Mouse (Mus musculus) megakaryocyte progenitor cell, adult 5-6 weeks (primary cell): Measurements from ENCODE around the gene Has3. TPM values are rescaled to one million over a fixed set of nuclear protein-coding genes. Genes with fewer than 3 reads are reported as not detected.
"Not testable (repeated sequence)": the region's sequence is repeated elsewhere in the genome, so short reads cannot be mapped to it uniquely, and the experiment has no call there.

ENCODE experiments used
- ATAC-seq: replicated peaks from 2 replicates; pipeline ENCODE4 v1.8.0; 2016; ENCODE audit warnings: mild to moderate bottlenecking, moderate TSS enrichment, inconsistent platforms; ENCODE audit not compliant: poor library complexity
- total RNA-seq, 2 experiments: library from RNA; stranded (forward) in 1 of 2; stranded (reverse) in 1 of 2; fragments of 157-497, 149-512 nt in 1 of 2; fragments of 200-1000 nt in 1 of 2; gene quantifications; 2 replicates each; pipeline versions ENCODE4 v1.2.3 to v1.2.4; 2015 to 2017

The Has3 gene
- total RNA-seq (2015) (not detected in 2 replicates), total RNA-seq (2017) (0.37 and 0.54 TPM in 2 replicates)

GRCm38 (mm10) chr8:106870051-106870450 lies at the start of gene Has3:
Gene Has3 (plus strand): TSS chr8:106870242.
- no peak for ATAC-seq

DNA sequence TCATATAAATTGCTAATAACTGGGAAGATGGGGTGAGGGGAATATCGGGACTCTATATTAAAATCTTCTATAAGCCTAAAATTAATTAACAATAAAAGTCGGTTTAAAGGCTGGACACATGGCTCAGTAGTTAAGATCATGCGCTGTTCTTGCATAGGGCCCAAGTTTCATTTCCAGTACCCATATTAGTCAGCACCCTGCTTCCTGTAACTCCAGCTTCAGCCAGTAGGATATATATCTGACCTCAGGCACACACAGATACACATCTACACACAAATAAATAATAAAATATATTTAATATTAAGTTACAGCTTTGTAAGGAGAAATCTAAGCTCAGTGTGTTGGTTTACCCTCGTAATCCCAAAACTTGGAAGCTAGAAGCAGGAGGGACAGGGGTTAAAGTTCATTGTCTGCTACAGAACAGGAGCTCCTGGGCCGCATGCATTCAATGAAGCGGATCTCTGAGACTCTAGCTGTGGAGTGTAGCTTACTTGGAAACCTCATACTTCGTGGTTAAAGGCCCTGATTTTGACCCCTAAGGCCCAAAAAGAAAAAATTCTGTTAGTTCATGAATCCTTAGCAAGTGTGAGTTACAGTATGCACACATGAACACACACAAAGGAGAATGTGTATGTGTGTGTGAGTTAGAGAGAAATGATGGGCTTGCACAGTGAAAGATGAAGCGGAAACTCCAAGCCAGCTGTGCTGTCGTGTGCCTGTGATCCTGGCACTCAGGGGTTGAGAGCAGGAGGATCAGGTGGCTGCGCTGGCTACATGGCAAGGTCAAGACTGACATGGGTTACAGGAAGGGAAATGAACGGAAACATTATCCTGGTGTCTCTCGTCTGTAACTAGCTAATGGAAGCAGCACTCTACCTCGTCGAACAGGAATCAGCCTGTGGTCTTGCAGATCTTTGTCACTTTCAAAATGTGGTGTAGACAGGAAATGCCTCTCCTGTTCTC lies 49.2 kb upstream of the Has3 start:
- peak; percentile 64 for ATAC-seq

DNA sequence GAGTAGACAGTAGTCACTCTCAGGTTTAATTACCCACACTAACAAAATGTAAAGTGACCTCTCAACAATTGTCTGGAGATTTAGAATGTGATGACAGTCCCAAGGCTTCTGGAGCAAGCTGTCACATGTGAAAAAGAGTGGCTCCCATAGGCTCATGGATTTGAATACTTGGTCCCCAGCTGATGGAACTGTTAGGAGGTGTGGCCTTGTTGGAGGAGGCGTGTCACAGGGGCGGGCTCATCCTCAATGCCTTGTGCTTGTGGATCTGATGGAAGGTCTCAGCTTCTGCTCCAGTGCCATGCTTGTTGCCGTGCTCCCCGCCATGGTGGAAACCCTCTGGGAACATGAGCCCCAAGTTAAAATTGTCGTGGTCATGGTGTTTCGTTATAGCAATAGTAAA lies 41.1 kb upstream of the Has3 start:
- no peak for ATAC-seq

- no peak for ATAC-seq
Observed at GRCm38 (mm10) chr8:106829526-106830045, 40.5 kb upstream of the Has3 start.

DNA sequence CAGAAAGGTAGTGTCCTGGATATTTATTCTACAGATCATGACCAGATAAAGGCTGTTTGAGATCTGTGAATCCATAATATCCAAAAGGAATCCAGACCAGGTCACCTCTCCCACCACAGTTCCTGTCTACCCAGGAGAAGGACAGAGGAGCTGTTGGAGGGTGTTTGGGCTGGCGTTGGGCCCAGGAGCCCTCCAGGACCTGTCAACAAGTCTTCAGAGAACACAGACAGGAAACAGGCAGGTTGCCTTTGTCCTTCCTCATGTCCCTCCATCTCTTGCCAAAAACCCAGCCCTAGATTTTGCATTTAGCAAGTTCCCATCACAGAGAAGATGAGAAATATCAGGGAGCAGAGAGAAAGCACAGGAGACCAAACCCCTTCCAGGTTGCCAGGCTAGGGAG lies 35.1 kb upstream of the Has3 start:
- no peak for ATAC-seq

GRCm38 (mm10) chr8:106836525-106836924 lies 33.5 kb upstream of the Has3 start:
- ATAC-seq, result 0 out of 2 replicates have a peak, but pooled peaks have one; percentile 29

DNA sequence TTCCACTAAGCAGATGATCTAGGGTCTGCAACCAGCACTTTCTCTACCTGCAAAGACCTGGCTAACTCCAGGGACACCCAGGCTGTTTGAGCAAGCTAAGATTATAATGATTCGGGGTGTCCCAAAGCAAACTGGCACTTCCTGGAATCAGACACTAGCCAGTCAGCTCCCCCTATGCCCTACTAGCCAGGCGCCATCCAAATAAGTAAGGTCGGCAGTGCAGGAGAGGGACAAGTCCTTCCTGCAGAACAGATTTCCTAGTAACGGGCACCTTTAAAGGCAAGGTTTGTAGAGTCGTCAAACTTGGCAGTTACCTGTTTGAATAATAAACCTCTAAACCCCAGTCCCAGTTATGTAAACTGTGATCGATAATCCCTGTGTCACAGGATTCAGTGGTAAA lies 31.2 kb upstream of the Has3 start:
- no peak for ATAC-seq

- ATAC-seq, result no peak
Observed at GRCm38 (mm10) chr8:106839209-106840001, 30.6 kb upstream of the Has3 start.

DNA sequence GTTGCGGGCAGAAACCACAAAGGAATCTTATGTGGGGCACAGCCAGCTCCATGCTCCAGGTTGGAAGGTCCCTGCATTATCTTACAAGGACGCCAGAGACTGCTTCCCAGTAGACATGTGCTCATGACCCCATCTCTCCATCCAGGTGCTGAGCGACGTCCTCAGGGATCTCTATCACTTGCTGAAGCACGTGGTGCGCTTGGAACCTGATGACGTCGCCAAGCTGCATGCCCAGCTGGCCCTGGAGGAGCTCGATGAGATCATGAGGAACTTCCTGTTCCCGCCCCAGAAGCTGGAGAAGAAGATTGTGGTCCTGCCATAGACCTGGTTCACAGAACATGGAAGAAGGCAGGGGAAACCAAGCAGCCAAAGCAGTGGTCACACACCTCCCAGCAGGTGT lies 20.0 kb upstream of the Has3 start:
- ATAC-seq, result no peak

- peak; percentile 14; the same call in 1 of the 2 replicates for ATAC-seq
Observed at GRCm38 (mm10) chr8:106854534-106855241, 15.4 kb upstream of the Has3 start.

GRCm38 (mm10) chr8:106855242-106855562 lies 14.8 kb upstream of the Has3 start:
- ATAC-seq, result peak; percentile 63

GRCm38 (mm10) chr8:106862845-106863244 lies 7.2 kb upstream of the Has3 start:
- no peak for ATAC-seq

- ATAC-seq, result no peak
Observed at GRCm38 (mm10) chr8:106865354-106865753, 4.7 kb upstream of the Has3 start.

DNA sequence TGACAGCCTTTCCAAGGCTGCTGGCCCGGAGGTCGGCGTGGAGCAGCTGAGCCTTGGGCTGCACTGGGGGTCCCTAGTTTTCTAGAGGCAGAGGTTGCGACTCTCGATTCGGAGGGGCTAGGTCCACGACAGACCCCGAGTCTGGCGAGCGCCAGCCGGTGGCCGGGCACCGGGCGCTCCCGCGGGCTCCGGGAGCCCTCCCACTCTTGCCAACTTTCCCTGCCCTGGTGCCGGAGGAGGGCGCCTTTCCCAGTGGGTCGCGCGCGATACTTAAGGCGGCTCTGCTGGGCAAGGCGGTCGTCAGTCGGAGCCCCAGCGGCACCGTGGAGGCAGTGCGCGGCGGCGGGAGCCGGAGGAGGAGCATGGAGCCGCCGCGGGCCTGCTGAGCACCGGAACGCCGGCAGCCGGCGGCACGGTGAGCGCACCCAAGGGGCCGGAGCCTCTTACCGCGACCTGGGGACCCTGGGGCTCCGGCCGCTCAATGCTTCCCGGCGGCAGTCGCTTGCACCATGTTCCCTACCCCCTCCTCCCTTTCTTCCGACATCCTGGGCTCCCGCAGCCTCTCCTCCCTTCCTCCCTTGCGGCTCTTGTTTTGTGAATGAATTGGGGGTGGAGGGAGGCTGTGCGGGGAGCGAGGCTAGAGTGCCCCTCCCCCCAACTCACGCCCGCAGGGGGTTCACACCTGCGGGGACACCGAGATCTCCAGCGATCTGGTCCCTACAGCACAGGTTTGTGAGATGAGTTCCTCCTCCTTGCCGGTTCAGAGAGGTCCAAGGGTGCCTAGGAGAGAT lies 690 bp downstream of the Has3 start:
- ATAC-seq, result peak; percentile 59

GRCm38 (mm10) chr8:106871328-106871926 lies 1.4 kb downstream of the Has3 start:
- 0 out of 2 replicates have a peak, but pooled peaks have one; percentile 12 for ATAC-seq

GRCm38 (mm10) chr8:106871931-106872371 lies 1.9 kb downstream of the Has3 start:
- ATAC-seq, result peak; percentile 53

- ATAC-seq, result no peak
Observed at GRCm38 (mm10) chr8:106872454-106873034, 2.5 kb downstream of the Has3 start.

DNA sequence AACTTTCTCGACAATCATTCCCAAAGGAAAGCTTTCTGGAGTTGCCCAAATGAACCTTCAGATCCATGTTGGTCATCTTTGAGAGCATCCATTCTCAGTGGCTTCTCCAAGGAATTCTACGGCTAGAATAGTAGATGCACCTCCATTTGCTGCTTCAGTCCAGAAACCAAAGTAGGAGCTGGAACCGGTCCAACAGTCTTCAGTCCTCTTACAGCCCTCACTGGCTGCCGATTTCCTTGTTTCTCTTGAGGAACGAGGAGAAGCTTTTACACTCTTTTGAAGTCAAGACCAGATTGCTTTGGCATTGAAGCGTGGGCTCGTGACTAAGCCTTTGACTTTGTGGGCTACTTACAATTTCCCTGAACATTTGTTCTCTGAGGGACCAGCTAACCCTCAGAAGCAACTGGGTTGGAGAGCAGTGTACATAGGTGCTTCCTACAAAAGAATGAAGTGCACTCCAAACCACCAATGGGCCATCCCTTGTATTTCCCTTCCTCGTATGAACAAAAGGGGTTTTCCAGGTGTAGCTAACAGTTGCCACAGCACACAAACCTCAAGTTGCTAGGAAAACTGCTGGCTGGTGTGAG lies 10.2 kb downstream of the Has3 start:
- ATAC-seq, result no peak

DNA sequence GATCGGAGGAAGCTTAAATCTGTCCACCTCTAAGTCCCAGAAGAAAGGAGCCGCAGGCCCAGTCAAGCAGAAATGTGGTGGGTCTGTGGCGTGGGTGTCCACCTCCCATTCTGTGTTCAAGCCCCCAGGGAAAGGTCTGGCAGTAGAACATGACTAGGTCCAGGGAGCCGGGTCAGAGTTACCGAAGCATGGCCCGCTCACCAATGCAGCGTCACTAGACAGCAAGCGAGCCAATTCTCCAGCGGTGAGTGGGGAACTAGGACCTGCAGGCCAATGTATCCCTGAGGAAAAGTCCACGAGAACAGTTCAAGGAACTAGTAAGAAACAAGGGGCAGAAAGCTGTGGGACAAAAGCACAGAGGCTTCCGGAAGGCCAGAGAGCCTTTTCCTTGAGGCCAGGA lies 14.1 kb downstream of the Has3 start:
- not testable (repeated sequence) for ATAC-seq
